Mouse (Mus musculus): ENCODE results near the gene Fnip2. TPM values are rescaled to one million over a fixed set of nuclear protein-coding genes. Genes with fewer than 3 reads are reported as not detected.

Fnip2 gene
- polyA plus RNA-seq, 1 experiment from 2014 or later = 6.2 TPM

GRCm38 (mm10) chr3:79539124-79539523 lies 28.5 kb downstream of the Fnip2 start:
- H3K27ac ChIP-seq (ENCODE audit: low read depth, low read length) = no peak overlapping the region
- no peak for ATAC-seq (replicated peaks; ENCODE audit: insufficient number of reproducible peaks, low FRiP score, low TSS enrichment)
- H3K36me3 ChIP-seq (ENCODE audit: control insufficient read depth, insufficient read depth, low read length) = no peaks in the 10 kb centered on the region
- no peak overlapping the region for H3K4me3 ChIP-seq (ENCODE audit: low read depth, low read length)
- H3K9ac ChIP-seq (ENCODE audit: low read depth, low read length) = no peak overlapping the region
- H3K9me3 ChIP-seq (replicated peaks; ENCODE audit: control insufficient read depth, low read length) = no peaks in the 10 kb centered on the region
- no peak overlapping the region for H3K4me2 ChIP-seq
- 82% methylated on average over 3 of the region's 3 CpGs for WGBS (ENCODE audit: insufficient replicate concordance)
- H3K4me1 ChIP-seq (ENCODE audit: control insufficient read depth, insufficient read depth, low read length) = peaks cover 8% of the 10 kb centered on the region
- no peaks in the 10 kb centered on the region for H3K27me3 ChIP-seq (ENCODE audit: control insufficient read depth, insufficient read depth, low read length)

- Histone ChIP-seq H3K9ac (ENCODE audit: low read depth, low read length) (no peak overlapping the region), H3K9me3 (replicated peaks; ENCODE audit: control insufficient read depth, low read length) (no peaks in the 10 kb centered on the region), H3K27me3 (ENCODE audit: control insufficient read depth, insufficient read depth, low read length) (no peaks in the 10 kb centered on the region), H3K4me1 (ENCODE audit: control insufficient read depth, insufficient read depth, low read length) (peaks cover 8% of the 10 kb centered on the region), H3K4me2 (no peak overlapping the region), H3K4me3 (ENCODE audit: low read depth, low read length) (no peak overlapping the region), H3K27ac (ENCODE audit: low read depth, low read length) (no peak overlapping the region), H3K36me3 (ENCODE audit: control insufficient read depth, insufficient read depth, low read length) (no peaks in the 10 kb centered on the region)
- WGBS (ENCODE audit: insufficient replicate concordance) = 24% methylated on average over 3 of the region's 3 CpGs
- ATAC-seq (replicated peaks; ENCODE audit: insufficient number of reproducible peaks, low FRiP score, low TSS enrichment) = no peak
These were observed 29.3 kb downstream of the Fnip2 start for GRCm38 (mm10) chr3:79538342-79538741.

GRCm38 (mm10) chr3:79537626-79538203 lies 29.9 kb downstream of the Fnip2 start:
- ATAC-seq (replicated peaks; ENCODE audit: insufficient number of reproducible peaks, low FRiP score, low TSS enrichment) = no peak
- H3K27me3 ChIP-seq (ENCODE audit: control insufficient read depth, insufficient read depth, low read length) = no peaks in the 10 kb centered on the region
- no peak overlapping the region for H3K9ac ChIP-seq (ENCODE audit: low read depth, low read length)
- peaks cover 5% of the 10 kb centered on the region for H3K4me1 ChIP-seq (ENCODE audit: control insufficient read depth, insufficient read depth, low read length)
- H3K9me3 ChIP-seq (replicated peaks; ENCODE audit: control insufficient read depth, low read length) = no peaks in the 10 kb centered on the region
- no peak overlapping the region for H3K4me2 ChIP-seq
- no peak overlapping the region for H3K27ac ChIP-seq (ENCODE audit: low read depth, low read length)
- H3K36me3 ChIP-seq (ENCODE audit: control insufficient read depth, insufficient read depth, low read length) = no peaks in the 10 kb centered on the region
- H3K4me3 ChIP-seq (ENCODE audit: low read depth, low read length) = no peak overlapping the region
- 70% methylated on average over 3 of the region's 3 CpGs for WGBS (ENCODE audit: insufficient replicate concordance)

- 69% methylated on average over 7 of the region's 7 CpGs for WGBS (ENCODE audit: insufficient replicate concordance)
- Histone ChIP-seq H3K9ac (ENCODE audit: low read depth, low read length) (no peak overlapping the region), H3K4me3 (ENCODE audit: low read depth, low read length) (no peak overlapping the region), H3K9me3 (replicated peaks; ENCODE audit: control insufficient read depth, low read length) (no peaks in the 10 kb centered on the region), H3K4me1 (ENCODE audit: control insufficient read depth, insufficient read depth, low read length) (peaks cover 7% of the 10 kb centered on the region), H3K4me2 (no peak overlapping the region), H3K27me3 (ENCODE audit: control insufficient read depth, insufficient read depth, low read length) (no peaks in the 10 kb centered on the region), H3K27ac (ENCODE audit: low read depth, low read length) (no peak overlapping the region), H3K36me3 (ENCODE audit: control insufficient read depth, insufficient read depth, low read length) (no peaks in the 10 kb centered on the region)
- no peak for ATAC-seq (replicated peaks; ENCODE audit: insufficient number of reproducible peaks, low FRiP score, low TSS enrichment)
These were observed 30.6 kb downstream of the Fnip2 start for GRCm38 (mm10) chr3:79537023-79537422.

- Histone ChIP-seq H3K4me2 (peak overlapping the region; percentile 38), H3K27me3 (ENCODE audit: control insufficient read depth, insufficient read depth, low read length) (no peaks in the 10 kb centered on the region), H3K27ac (ENCODE audit: low read depth, low read length) (peak overlapping the region; percentile 64), H3K4me3 (ENCODE audit: low read depth, low read length) (no peak overlapping the region), H3K4me1 (ENCODE audit: control insufficient read depth, insufficient read depth, low read length) (peaks cover 24% of the 10 kb centered on the region), H3K9me3 (replicated peaks; ENCODE audit: control insufficient read depth, low read length) (no peaks in the 10 kb centered on the region), H3K9ac (ENCODE audit: low read depth, low read length) (0 out of 2 replicates have a peak overlapping the region, but pooled peaks have one; percentile 7), H3K36me3 (ENCODE audit: control insufficient read depth, insufficient read depth, low read length) (no peaks in the 10 kb centered on the region)
- peak; percentile 68 for ATAC-seq (replicated peaks; ENCODE audit: insufficient number of reproducible peaks, low FRiP score, low TSS enrichment)
- 29% methylated on average over 9 of the region's 9 CpGs for WGBS (ENCODE audit: insufficient replicate concordance)
These were observed 35.9 kb downstream of the Fnip2 start for GRCm38 (mm10) chr3:79531581-79532271.

GRCm38 (mm10) chr3:79529499-79530096 lies 38.0 kb downstream of the Fnip2 start:
- WGBS (ENCODE audit: insufficient replicate concordance) = 72% methylated on average over 6 of the region's 6 CpGs
- Histone ChIP-seq H3K27me3 (ENCODE audit: control insufficient read depth, insufficient read depth, low read length) (no peaks in the 10 kb centered on the region), H3K36me3 (ENCODE audit: control insufficient read depth, insufficient read depth, low read length) (no peaks in the 10 kb centered on the region), H3K27ac (ENCODE audit: low read depth, low read length) (no peak overlapping the region), H3K9ac (ENCODE audit: low read depth, low read length) (no peak overlapping the region), H3K4me1 (ENCODE audit: control insufficient read depth, insufficient read depth, low read length) (peaks cover 24% of the 10 kb centered on the region), H3K9me3 (replicated peaks; ENCODE audit: control insufficient read depth, low read length) (no peaks in the 10 kb centered on the region), H3K4me2 (no peak overlapping the region), H3K4me3 (ENCODE audit: low read depth, low read length) (no peak overlapping the region)
- ATAC-seq (replicated peaks; ENCODE audit: insufficient number of reproducible peaks, low FRiP score, low TSS enrichment) = no peak

- no peak for ATAC-seq (replicated peaks; ENCODE audit: insufficient number of reproducible peaks, low FRiP score, low TSS enrichment)
- Histone ChIP-seq H3K27ac (ENCODE audit: low read depth, low read length) (no peak overlapping the region), H3K9me3 (replicated peaks; ENCODE audit: control insufficient read depth, low read length) (no peaks in the 10 kb centered on the region), H3K4me2 (no peak overlapping the region), H3K4me3 (ENCODE audit: low read depth, low read length) (no peak overlapping the region), H3K36me3 (ENCODE audit: control insufficient read depth, insufficient read depth, low read length) (no peaks in the 10 kb centered on the region), H3K27me3 (ENCODE audit: control insufficient read depth, insufficient read depth, low read length) (no peaks in the 10 kb centered on the region), H3K4me1 (ENCODE audit: control insufficient read depth, insufficient read depth, low read length) (peaks cover 24% of the 10 kb centered on the region), H3K9ac (ENCODE audit: low read depth, low read length) (0 out of 2 replicates have a peak overlapping the region, but pooled peaks have one; percentile 5)
- 46% methylated on average over 8 of the region's 8 CpGs for WGBS (ENCODE audit: insufficient replicate concordance)
These were observed 39.1 kb downstream of the Fnip2 start for GRCm38 (mm10) chr3:79528451-79528850.

- no peaks in the 10 kb centered on the region for H3K36me3 ChIP-seq (ENCODE audit: control insufficient read depth, insufficient read depth, low read length)
- peaks cover 24% of the 10 kb centered on the region for H3K4me1 ChIP-seq (ENCODE audit: control insufficient read depth, insufficient read depth, low read length)
- no peaks in the 10 kb centered on the region for H3K9me3 ChIP-seq (replicated peaks; ENCODE audit: control insufficient read depth, low read length)
- no peak overlapping the region for H3K4me3 ChIP-seq (ENCODE audit: low read depth, low read length)
- no peaks in the 10 kb centered on the region for H3K27me3 ChIP-seq (ENCODE audit: control insufficient read depth, insufficient read depth, low read length)
- H3K27ac ChIP-seq (ENCODE audit: low read depth, low read length) = no peak overlapping the region
- 65% methylated on average over 8 of the region's 8 CpGs for WGBS (ENCODE audit: insufficient replicate concordance)
- H3K9ac ChIP-seq (ENCODE audit: low read depth, low read length) = no peak overlapping the region
- ATAC-seq (replicated peaks; ENCODE audit: insufficient number of reproducible peaks, low FRiP score, low TSS enrichment) = no peak
- no peak overlapping the region for H3K4me2 ChIP-seq
These were observed 39.7 kb downstream of the Fnip2 start for GRCm38 (mm10) chr3:79527921-79528320.
